Mouse (Mus musculus): ENCODE measurements around the gene Rab37. TPM values are rescaled to one million over a fixed set of nuclear protein-coding genes. Genes with fewer than 3 reads are reported as not detected.

Gene Rab37
- polyA plus RNA-seq, 1 experiment from 2014 or later: 1.3 TPM

DNA sequence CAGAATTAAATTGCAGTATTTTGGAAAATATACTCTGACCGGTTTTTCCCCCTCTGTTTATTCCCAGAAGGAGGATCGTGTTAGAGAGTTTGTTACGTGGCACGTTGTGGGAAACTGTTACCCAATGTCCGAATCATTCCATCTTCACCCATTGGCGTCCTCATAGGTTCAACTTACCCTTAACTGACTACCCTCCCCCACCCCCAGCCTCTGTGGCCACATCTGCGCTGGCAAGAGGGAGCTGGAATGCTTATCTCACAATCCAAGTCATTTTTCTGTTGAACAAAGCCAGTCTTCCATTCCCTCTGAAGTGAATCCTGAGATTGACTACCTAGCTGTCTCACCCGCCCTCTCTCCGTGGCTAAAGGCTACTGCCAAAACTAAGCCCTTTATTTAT is 71.0 kb downstream of the Rab37 start:
- Histone ChIP-seq H3K4me2 (replicated peaks; ENCODE audit: low read depth, low read length) (peak overlapping the region; percentile 83), H3K9ac (replicated peaks; ENCODE audit: low read depth, low read length) (no peak overlapping the region), H3K9me3 (ENCODE audit: control insufficient read depth, low read depth, low read length) (no peaks in the 10 kb centered on the region), H3K36me3 (ENCODE audit: control insufficient read depth, insufficient read depth, low read length) (no peaks in the 10 kb centered on the region), H3K4me3 (ENCODE audit: low read depth, low read length) (no peak overlapping the region), H3K27me3 (ENCODE audit: control insufficient read depth, insufficient read depth, low read length) (no peaks in the 10 kb centered on the region), H3K4me1 (ENCODE audit: control insufficient read depth, insufficient read depth, low read length) (peaks cover 30% of the 10 kb centered on the region), H3K27ac (ENCODE audit: low read length) (peak overlapping the region; percentile 72)
- 18% methylated on average over 9 of the region's 9 CpGs for WGBS
- no peak for ATAC-seq (ENCODE audit: insufficient number of reproducible peaks, insufficient read depth, low FRiP score, low read depth)

DNA sequence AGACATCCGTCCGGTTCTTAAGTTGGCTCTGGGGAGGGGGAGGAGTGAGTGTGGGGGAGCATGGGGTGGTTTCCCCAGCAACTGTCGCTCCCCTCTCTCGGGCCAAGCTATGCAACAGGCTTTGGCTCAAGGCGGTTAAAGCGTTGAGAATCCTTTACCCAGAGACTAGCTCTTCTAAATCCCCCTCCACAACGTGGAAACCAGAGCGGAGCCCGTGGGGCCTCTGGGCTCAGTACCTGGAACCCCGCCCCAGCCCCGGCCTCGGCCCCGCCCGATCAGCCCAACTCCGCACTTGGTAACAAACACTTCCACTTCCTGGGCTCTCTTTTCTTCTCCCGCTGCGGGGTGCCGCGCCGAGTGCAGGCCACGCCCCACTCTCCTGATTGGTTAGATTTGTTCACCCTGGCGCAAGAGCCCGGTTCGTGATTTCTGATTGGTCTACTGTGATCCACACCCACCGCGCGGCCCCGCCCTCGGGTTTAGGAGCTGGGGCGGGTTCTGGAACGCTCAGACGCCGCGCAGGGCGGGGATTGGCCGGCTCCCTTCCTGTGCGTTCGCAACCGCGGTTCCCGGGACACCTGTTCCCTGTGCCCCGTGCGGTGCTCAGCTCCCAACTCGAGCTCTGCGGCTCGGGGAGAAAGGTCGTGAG is 71.7 kb downstream of the Rab37 start, which contains the start of gene Slc9a3r1:
Slc9a3r1 (plus strand) TSS at position 510 of the 649 bp plus-strand sequence.
- WGBS: under 1% methylated on average over 47 of the region's 47 CpGs
- no peaks in the 10 kb centered on the region for H3K27me3 ChIP-seq (ENCODE audit: control insufficient read depth, insufficient read depth, low read length)
- H3K27ac ChIP-seq (ENCODE audit: low read length): peak within 1 kb of the TSS; percentile 72
- H3K4me1 ChIP-seq (ENCODE audit: control insufficient read depth, insufficient read depth, low read length): peaks cover 27% of the 10 kb centered on the region
- no peaks in the 10 kb centered on the region for H3K9me3 ChIP-seq (ENCODE audit: control insufficient read depth, low read depth, low read length)
- peak within 1 kb of the TSS; percentile 53 for H3K9ac ChIP-seq (replicated peaks; ENCODE audit: low read depth, low read length)
- peak within 1 kb of the TSS; percentile 83 for H3K4me2 ChIP-seq (replicated peaks; ENCODE audit: low read depth, low read length)
- ATAC-seq (ENCODE audit: insufficient number of reproducible peaks, insufficient read depth, low FRiP score, low read depth): peak; percentile 93
- H3K4me3 ChIP-seq (ENCODE audit: low read depth, low read length): peak within 1 kb of the TSS; percentile 76
- H3K36me3 ChIP-seq (ENCODE audit: control insufficient read depth, insufficient read depth, low read length): no peaks in the 10 kb centered on the region

DNA sequence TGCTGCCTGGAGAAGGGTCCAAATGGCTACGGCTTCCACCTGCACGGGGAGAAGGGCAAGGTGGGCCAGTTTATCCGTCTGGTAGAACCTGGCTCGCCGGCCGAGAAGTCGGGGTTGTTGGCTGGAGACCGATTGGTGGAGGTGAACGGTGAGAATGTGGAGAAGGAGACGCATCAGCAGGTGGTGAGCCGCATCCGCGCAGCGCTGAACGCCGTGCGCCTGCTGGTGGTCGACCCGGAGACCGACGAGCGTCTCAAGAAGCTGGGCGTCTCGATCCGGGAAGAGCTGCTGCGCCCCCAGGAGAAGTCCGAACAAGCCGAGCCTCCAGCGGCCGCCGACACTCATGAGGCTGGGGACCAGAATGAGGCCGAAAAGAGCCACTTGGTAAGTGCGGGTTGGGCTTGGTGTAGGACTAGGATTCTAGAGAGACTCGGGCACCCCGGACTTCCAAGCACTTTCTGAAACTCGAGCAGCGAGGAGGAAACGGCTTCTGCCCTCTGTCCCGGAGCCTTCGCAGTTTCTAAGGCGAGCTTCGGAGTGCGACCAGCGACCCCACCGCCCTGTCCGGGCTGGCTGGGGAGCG is 72.4 kb downstream of the Rab37 start:
- Histone ChIP-seq H3K9ac (replicated peaks; ENCODE audit: low read depth, low read length) (peak overlapping the region; percentile 53), H3K27me3 (ENCODE audit: control insufficient read depth, insufficient read depth, low read length) (no peaks in the 10 kb centered on the region)

DNA sequence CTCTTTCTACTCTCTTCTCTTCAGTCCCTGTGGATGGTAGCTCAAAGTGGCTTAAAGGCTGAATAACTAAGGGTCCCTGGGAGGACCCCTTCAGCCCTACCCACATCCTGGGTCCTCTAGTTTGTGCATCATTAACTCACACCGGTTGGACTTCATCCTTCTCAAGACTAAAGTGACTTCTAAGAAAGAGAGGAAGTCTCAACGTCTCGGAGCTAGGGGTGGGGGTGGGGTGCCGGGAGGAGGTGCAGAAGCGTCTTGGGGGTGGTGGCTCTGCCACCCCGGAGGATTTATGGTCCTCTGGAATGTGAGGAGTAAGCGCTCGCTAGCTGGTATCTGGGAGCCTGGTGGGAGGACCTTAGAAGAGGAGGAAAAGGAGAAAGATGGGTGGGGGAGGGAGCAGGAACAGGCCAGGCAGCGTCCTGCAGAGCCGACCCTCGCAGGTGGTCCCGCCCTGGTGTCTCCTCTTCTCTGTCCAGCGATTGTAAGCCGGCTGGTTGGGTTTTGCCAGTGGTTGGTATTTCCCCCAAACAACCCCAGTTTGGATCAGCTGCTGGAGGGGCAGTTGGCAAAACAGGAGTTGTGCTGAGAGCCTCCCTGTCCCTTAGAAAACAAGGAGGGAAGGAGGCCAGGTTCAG is 73.2 kb downstream of the Rab37 start:
- H3K4me3 ChIP-seq (ENCODE audit: low read depth, low read length): peak overlapping the region; percentile 76
- H3K4me2 ChIP-seq (replicated peaks; ENCODE audit: low read depth, low read length): peak overlapping the region; percentile 83
- H3K27me3 ChIP-seq (ENCODE audit: control insufficient read depth, insufficient read depth, low read length): no peaks in the 10 kb centered on the region
- no peaks in the 10 kb centered on the region for H3K36me3 ChIP-seq (ENCODE audit: control insufficient read depth, insufficient read depth, low read length)
- H3K4me1 ChIP-seq (ENCODE audit: control insufficient read depth, insufficient read depth, low read length): peaks cover 21% of the 10 kb centered on the region; the same call in 1 of the 2 replicates
- peak overlapping the region; percentile 70; the same call in 1 of the 2 replicates for H3K27ac ChIP-seq (ENCODE audit: low read length)
- no peaks in the 10 kb centered on the region for H3K9me3 ChIP-seq (ENCODE audit: control insufficient read depth, low read depth, low read length)
- under 1% methylated on average over 14 of the region's 14 CpGs for WGBS
- H3K9ac ChIP-seq (replicated peaks; ENCODE audit: low read depth, low read length): peak overlapping the region; percentile 53; the same call in 1 of the 2 replicates
- ATAC-seq (ENCODE audit: insufficient number of reproducible peaks, insufficient read depth, low FRiP score, low read depth): no peak

More for the DNA sequence above, 72.4 kb downstream of the Rab37 start:
- Histone ChIP-seq H3K9me3 (ENCODE audit: control insufficient read depth, low read depth, low read length) (no peaks in the 10 kb centered on the region), H3K27ac (ENCODE audit: low read length) (peak overlapping the region; percentile 70; the same call in 1 of the 2 replicates), H3K4me1 (ENCODE audit: control insufficient read depth, insufficient read depth, low read length) (peaks cover 21% of the 10 kb centered on the region; the same call in 1 of the 2 replicates), H3K4me3 (ENCODE audit: low read depth, low read length) (peak overlapping the region; percentile 76), H3K36me3 (ENCODE audit: control insufficient read depth, insufficient read depth, low read length) (no peaks in the 10 kb centered on the region), H3K4me2 (replicated peaks; ENCODE audit: low read depth, low read length) (peak overlapping the region; percentile 83)
- WGBS: under 1% methylated on average over 47 of the region's 47 CpGs
- ATAC-seq (ENCODE audit: insufficient number of reproducible peaks, insufficient read depth, low FRiP score, low read depth): no peak

DNA sequence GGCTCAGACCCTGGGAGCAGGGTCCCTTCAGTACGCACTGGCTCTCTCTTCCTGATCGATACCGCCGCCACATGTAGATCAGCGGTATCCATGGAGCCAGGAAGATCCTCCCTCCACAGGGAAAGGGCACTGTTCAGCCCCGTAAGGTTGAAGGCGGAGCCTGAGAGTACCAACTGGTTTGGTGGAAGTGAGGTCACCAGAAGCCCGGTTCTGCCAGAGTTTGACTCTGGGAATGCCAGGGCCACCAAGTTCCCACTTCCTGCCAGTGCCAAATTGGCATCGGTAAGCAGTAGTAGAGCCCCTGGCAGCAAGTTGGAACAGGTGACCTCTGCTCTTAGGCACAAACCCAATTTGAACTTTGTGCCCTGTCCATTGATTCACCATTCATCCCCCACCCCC is 73.7 kb downstream of the Rab37 start:
- Histone ChIP-seq H3K36me3 (ENCODE audit: control insufficient read depth, insufficient read depth, low read length) (no peaks in the 10 kb centered on the region), H3K27me3 (ENCODE audit: control insufficient read depth, insufficient read depth, low read length) (no peaks in the 10 kb centered on the region), H3K4me1 (ENCODE audit: control insufficient read depth, insufficient read depth, low read length) (peaks cover 21% of the 10 kb centered on the region; the same call in 1 of the 2 replicates), H3K9ac (replicated peaks; ENCODE audit: low read depth, low read length) (no peak overlapping the region), H3K9me3 (ENCODE audit: control insufficient read depth, low read depth, low read length) (no peaks in the 10 kb centered on the region), H3K4me2 (replicated peaks; ENCODE audit: low read depth, low read length) (peak overlapping the region; percentile 83), H3K27ac (ENCODE audit: low read length) (peak overlapping the region; percentile 33; the same call in 1 of the 2 replicates), H3K4me3 (ENCODE audit: low read depth, low read length) (peak overlapping the region; percentile 76)
- ATAC-seq (ENCODE audit: insufficient number of reproducible peaks, insufficient read depth, low FRiP score, low read depth): no peak
- 3% methylated on average over 9 of the region's 9 CpGs for WGBS

DNA sequence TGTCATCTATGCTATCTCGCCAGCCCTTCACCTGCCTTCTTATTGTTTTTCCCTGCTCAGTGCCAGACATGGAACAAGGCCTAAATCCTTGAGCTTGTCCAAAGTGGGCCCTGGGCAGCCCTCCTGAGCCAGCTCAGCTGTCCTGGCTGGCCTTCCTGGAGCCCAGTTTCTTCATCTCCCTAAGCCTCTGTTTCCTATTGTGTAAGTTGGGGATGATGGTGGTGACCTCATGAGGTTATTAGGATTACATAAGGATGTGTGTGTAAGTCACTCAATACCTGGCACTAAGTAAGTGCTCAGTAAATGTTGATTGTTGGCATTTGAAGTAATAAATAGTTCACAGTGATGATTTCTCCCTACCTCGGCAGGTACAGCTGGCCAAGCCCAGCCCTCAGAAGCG is 75.5 kb downstream of the Rab37 start:
- no peak overlapping the region for H3K4me2 ChIP-seq (replicated peaks; ENCODE audit: low read depth, low read length)
- no peaks in the 10 kb centered on the region for H3K27me3 ChIP-seq (ENCODE audit: control insufficient read depth, insufficient read depth, low read length)
- 82% methylated on average over 3 of the region's 3 CpGs for WGBS
- no peak for ATAC-seq (ENCODE audit: insufficient number of reproducible peaks, insufficient read depth, low FRiP score, low read depth)
- no peaks in the 10 kb centered on the region for H3K9me3 ChIP-seq (ENCODE audit: control insufficient read depth, low read depth, low read length)
- H3K4me1 ChIP-seq (ENCODE audit: control insufficient read depth, insufficient read depth, low read length): peaks cover 19% of the 10 kb centered on the region; the same call in 1 of the 2 replicates
- no peak overlapping the region for H3K4me3 ChIP-seq (ENCODE audit: low read depth, low read length)
- H3K36me3 ChIP-seq (ENCODE audit: control insufficient read depth, insufficient read depth, low read length): no peaks in the 10 kb centered on the region
- H3K9ac ChIP-seq (replicated peaks; ENCODE audit: low read depth, low read length): no peak overlapping the region
- H3K27ac ChIP-seq (ENCODE audit: low read length): no peak overlapping the region

DNA sequence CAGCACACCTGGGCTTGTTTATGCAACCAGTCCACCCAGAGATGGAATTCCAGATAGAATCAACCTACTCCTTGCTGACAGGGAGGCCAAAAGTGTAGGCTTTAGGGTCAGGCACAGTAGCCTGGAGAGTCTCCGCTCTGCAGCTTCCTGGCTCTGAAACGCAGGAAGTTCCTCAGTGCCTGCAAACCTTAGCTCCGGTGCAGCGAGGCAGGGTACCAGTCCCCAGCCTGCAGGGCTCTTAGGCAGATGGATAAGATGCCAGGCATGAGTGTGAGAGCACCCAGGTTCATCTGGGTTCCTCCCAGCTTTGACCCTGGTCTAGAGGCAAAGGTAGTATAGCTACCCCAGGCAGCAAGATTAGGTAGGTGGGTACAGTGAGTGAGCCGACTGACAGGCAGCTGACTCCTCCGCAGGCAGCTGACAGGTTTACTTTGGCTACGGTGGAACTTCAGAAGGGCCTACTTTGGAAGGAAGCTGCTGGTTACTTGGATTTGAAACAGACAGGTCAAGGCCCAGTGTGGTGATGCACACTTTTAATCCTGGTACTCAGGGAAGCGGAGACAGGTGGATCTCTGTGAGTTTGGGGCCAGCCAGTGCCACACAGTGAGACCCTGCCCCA is 76.5 kb downstream of the Rab37 start:
- H3K27ac ChIP-seq (ENCODE audit: low read length): no peak overlapping the region
- H3K4me3 ChIP-seq (ENCODE audit: low read depth, low read length): no peak overlapping the region
- no peaks in the 10 kb centered on the region for H3K27me3 ChIP-seq (ENCODE audit: control insufficient read depth, insufficient read depth, low read length)
- 69% methylated on average over 8 of the region's 8 CpGs for WGBS
- H3K9ac ChIP-seq (replicated peaks; ENCODE audit: low read depth, low read length): no peak overlapping the region
- H3K36me3 ChIP-seq (ENCODE audit: control insufficient read depth, insufficient read depth, low read length): no peaks in the 10 kb centered on the region
- H3K4me1 ChIP-seq (ENCODE audit: control insufficient read depth, insufficient read depth, low read length): peaks cover 20% of the 10 kb centered on the region
- no peak for ATAC-seq (ENCODE audit: insufficient number of reproducible peaks, insufficient read depth, low FRiP score, low read depth)
- H3K4me2 ChIP-seq (replicated peaks; ENCODE audit: low read depth, low read length): no peak overlapping the region
- H3K9me3 ChIP-seq (ENCODE audit: control insufficient read depth, low read depth, low read length): no peaks in the 10 kb centered on the region

DNA sequence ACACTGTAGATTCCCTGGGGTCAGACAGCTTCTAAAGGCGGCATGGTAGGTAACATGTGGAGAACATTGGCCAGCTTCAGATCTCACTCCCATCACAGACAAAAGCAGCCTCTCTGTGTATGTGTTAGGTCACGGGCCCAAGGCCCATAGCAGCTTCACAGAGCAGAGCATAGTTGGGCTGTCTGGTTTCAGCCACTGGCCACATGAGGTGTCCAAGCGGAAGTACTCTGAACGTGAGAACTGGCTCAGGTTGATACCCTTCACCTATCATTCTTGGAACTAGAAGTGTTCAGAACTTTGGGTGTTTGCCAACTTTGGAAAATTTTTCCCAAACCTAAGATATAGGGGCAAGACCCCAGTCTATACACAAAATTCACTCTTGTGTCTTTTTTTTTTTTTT is 78.2 kb downstream of the Rab37 start:
- Histone ChIP-seq H3K27me3 (ENCODE audit: control insufficient read depth, insufficient read depth, low read length) (no peaks in the 10 kb centered on the region), H3K36me3 (ENCODE audit: control insufficient read depth, insufficient read depth, low read length) (no peaks in the 10 kb centered on the region), H3K4me1 (ENCODE audit: control insufficient read depth, insufficient read depth, low read length) (peaks cover 36% of the 10 kb centered on the region), H3K4me2 (replicated peaks; ENCODE audit: low read depth, low read length) (no peak overlapping the region), H3K9ac (replicated peaks; ENCODE audit: low read depth, low read length) (no peak overlapping the region), H3K4me3 (ENCODE audit: low read depth, low read length) (no peak overlapping the region), H3K9me3 (ENCODE audit: control insufficient read depth, low read depth, low read length) (no peaks in the 10 kb centered on the region), H3K27ac (ENCODE audit: low read length) (no peak overlapping the region)
- 83% methylated on average over 4 of the region's 4 CpGs for WGBS
- ATAC-seq (ENCODE audit: insufficient number of reproducible peaks, insufficient read depth, low FRiP score, low read depth): no peak

Measured in stomach, embryonic 14.5 days (tissue).